In the genomic region with DNA sequence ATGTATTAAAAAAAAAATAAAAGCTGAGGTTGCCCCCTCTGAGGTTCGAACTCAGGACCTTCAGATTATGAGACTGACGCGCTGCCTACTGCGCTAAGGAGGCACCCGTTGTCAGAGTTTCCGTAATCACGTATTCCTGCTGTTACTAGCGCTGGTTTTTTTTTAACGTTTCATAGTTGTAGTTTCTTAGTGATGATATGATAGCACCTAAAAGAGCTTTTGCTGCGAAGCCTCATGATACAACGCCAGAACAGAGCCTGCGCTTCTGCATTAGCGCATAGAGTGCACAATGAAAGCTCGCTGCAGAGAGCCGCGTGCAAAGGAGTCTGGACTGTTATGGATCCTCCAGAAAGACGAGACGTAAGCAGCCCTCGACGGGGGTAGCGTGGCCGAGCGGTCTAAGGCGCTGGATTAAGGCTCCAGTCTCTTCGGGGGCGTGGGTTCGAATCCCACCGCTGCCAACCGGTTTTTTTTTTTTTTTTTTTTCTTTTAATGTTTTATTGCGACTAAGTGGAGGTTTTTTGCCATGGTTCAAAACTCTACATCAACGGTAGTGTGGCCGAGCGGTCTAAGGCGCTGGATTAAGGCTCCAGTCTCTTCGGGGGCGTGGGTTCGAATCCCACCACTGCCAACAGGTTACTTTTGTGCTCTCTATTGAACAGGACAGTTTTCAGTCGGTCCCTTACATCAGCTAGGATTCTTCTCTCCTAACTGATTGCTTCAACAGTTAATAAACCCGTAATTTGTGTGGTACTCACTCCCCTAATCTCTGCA, we compare ENCODE assay signal across 8 mouse cellular contexts. TPM values are rescaled to one million over a fixed set of nuclear protein-coding genes. Genes with fewer than 3 reads are reported as not detected.
DNase-seq lines count a peak whose midpoint lies in the region; ATAC-seq and TF ChIP-seq lines count a peak whose summit lies in the region.

No protein-coding gene starts in this region.

- ATAC-seq in kidney, embryonic 14.5 days (ENCODE audit: low FRiP score, low TSS enrichment): peak; percentile 83
- ATAC-seq in liver, embryonic 12.5 days: peak; percentile 76

- peaks cover 6% of the 10 kb centered on the region for H3K4me1 ChIP-seq in bone marrow macrophage, adult 2 months (ENCODE audit: control insufficient read depth, insufficient read depth, low read length)
- 0 out of 2 replicates have a peak, but pooled peaks cover 2% of the 10 kb centered on the region for H3K4me1 ChIP-seq in embryonic fibroblast, embryonic 13.5 days (ENCODE audit: control insufficient read depth, insufficient read depth, low read length)
- H3K4me1 ChIP-seq in heart, embryonic 10.5 days: peaks cover 9% of the 10 kb centered on the region; the same call in 1 of the 2 replicates
- H3K4me1 ChIP-seq in kidney, embryonic 14.5 days (ENCODE audit: control insufficient read depth, insufficient read depth, low read length): 0 out of 2 replicates have a peak, but pooled peaks cover 6% of the 10 kb centered on the region
- peaks cover 43% of the 10 kb centered on the region for H3K4me1 ChIP-seq in liver, embryonic 12.5 days

- H3K36me3 ChIP-seq in heart, embryonic 10.5 days: no peaks in the 10 kb centered on the region
- no peaks in the 10 kb centered on the region for H3K36me3 ChIP-seq in kidney, embryonic 14.5 days (ENCODE audit: control insufficient read depth, insufficient read depth, low read length)
- no peaks in the 10 kb centered on the region for H3K36me3 ChIP-seq in liver, embryonic 12.5 days

- under 1% methylated on average over 39 of the region's 39 CpGs for WGBS in heart, embryonic 10.5 days
- WGBS in kidney, embryonic 14.5 days: under 1% methylated on average over 39 of the region's 39 CpGs
- WGBS in liver, embryonic 12.5 days (ENCODE audit: insufficient replicate concordance): under 1% methylated on average over 39 of the region's 39 CpGs

- TF ChIP-seq CTCF in bone marrow macrophage, adult 2 months (IDR thresholded peaks at IDR 0.05; ENCODE audit: low read depth, low read length): no peak
- no peak for TF ChIP-seq CTCF in embryonic fibroblast, embryonic 13.5 days (IDR thresholded peaks at IDR 0.05; ENCODE audit: borderline replicate concordance, insufficient read depth, low read length)

- DNase-seq in CD4-positive helper T cell, adult 2 months (ENCODE audit: low read depth, low spot score): peak; percentile 91
- DNase-seq in heart, embryonic 10.5 days (ENCODE audit: low spot score): peak; percentile 86
- DNase-seq in naive thymus-derived CD4-positive, alpha-beta T cell, adult 2 months (ENCODE audit: low read depth): peak; percentile 96
- peak; percentile 82 to 90 for DNase-seq in spleen, postnatal 4 days (ENCODE audit: low spot score in 2 of 2)

- H3K9me3 ChIP-seq in heart, embryonic 10.5 days: no peaks in the 10 kb centered on the region
- no peaks in the 10 kb centered on the region for H3K9me3 ChIP-seq in kidney, embryonic 14.5 days (ENCODE audit: control insufficient read depth, low read length)
- H3K9me3 ChIP-seq in liver, embryonic 12.5 days (replicated peaks): no peaks in the 10 kb centered on the region

- H3K27me3 ChIP-seq in heart, embryonic 10.5 days (ENCODE audit: insufficient read depth, poor library complexity, severe bottlenecking): no peaks in the 10 kb centered on the region
- H3K27me3 ChIP-seq in kidney, embryonic 14.5 days (ENCODE audit: control insufficient read depth, insufficient read depth, low read length): no peaks in the 10 kb centered on the region
- peaks cover 7% of the 10 kb centered on the region; the same call in 1 of the 2 replicates for H3K27me3 ChIP-seq in liver, embryonic 12.5 days (replicated peaks)

- TF ChIP-seq POLR2A in bone marrow macrophage, adult 2 months (IDR thresholded peaks at IDR 0.05; ENCODE audit: borderline replicate concordance, low read depth, low read length): no peak
- TF ChIP-seq POLR2A in embryonic fibroblast, embryonic 13.5 days (IDR thresholded peaks at IDR 0.05; ENCODE audit: low read depth, low read length): no peak

- H3K27ac ChIP-seq in bone marrow macrophage, adult 2 months (ENCODE audit: insufficient read depth, low read depth, low read length): peak overlapping the region; percentile 29; the same call in 1 of the 2 replicates
- H3K27ac ChIP-seq in embryonic fibroblast, embryonic 13.5 days (ENCODE audit: insufficient read depth, low read length): no peak overlapping the region
- no peak overlapping the region; the same call in 1 of the 2 replicates for H3K27ac ChIP-seq in heart, embryonic 10.5 days
- no peak overlapping the region for H3K27ac ChIP-seq in kidney, embryonic 14.5 days (ENCODE audit: low read depth, low read length)
- peak overlapping the region; percentile 71 for H3K27ac ChIP-seq in liver, embryonic 12.5 days

- H3K9ac ChIP-seq in kidney, embryonic 14.5 days (ENCODE audit: low read depth, low read length): no peak overlapping the region
- H3K9ac ChIP-seq in liver, embryonic 12.5 days: peak overlapping the region; percentile 52

- H3K4me2 ChIP-seq in kidney, embryonic 14.5 days (replicated peaks; ENCODE audit: low read depth, low read length): peak overlapping the region; percentile 84
- H3K4me2 ChIP-seq in liver, embryonic 12.5 days: peak overlapping the region; percentile 93

- H3K4me3 ChIP-seq in bone marrow macrophage, adult 2 months (ENCODE audit: insufficient read depth, low read length): peak overlapping the region; percentile 73
- peak overlapping the region; percentile 52 for H3K4me3 ChIP-seq in embryonic fibroblast, embryonic 13.5 days (ENCODE audit: insufficient read depth, low read length)
- H3K4me3 ChIP-seq in heart, embryonic 10.5 days: peak overlapping the region; percentile 71
- peak overlapping the region; percentile 64 for H3K4me3 ChIP-seq in kidney, embryonic 14.5 days (ENCODE audit: low read length)
- peak overlapping the region; percentile 72 for H3K4me3 ChIP-seq in liver, embryonic 12.5 days

RNA-seq across cellular contexts. Expression of gene Trim27, which starts 9.4 kb away (rescaled TPM):
- polyA plus RNA-seq in bone marrow macrophage, adult 2 months (2012; ENCODE audit: insufficient read depth, insufficient read length, missing spikeins): 44.6 and 46.6 TPM in 2 replicates
- 52.0 and 61.4 TPM in 2 replicates for polyA plus RNA-seq in embryonic fibroblast, embryonic 13.5 days (2011; ENCODE audit: insufficient read length, low read depth, missing spikeins)
- 108 and 152 TPM in 2 replicates for polyA plus RNA-seq in heart, embryonic 10.5 days (2016; fragmentation: Nextera tagmentation; extraction: Ambion mirVana)
- polyA plus RNA-seq in kidney, embryonic 14.5 days (2014; fragmentation: Nextera tagmentation; extraction: Ambion mirVana): 145 and 164 TPM in 2 replicates
- polyA plus RNA-seq in liver, embryonic 12.5 days (2016; fragmentation: Nextera tagmentation; extraction: Ambion mirVana): 129 and 132 TPM in 2 replicates

RNA-seq across cellular contexts. Expression of gene Olfr1368, which starts 24.2 kb away (rescaled TPM):
- polyA plus RNA-seq in bone marrow macrophage, adult 2 months (2012; ENCODE audit: insufficient read depth, insufficient read length, missing spikeins): not detected in 2 replicates
- polyA plus RNA-seq in embryonic fibroblast, embryonic 13.5 days (2011; ENCODE audit: insufficient read length, low read depth, missing spikeins): not detected in 2 replicates
- not detected in 2 replicates for polyA plus RNA-seq in heart, embryonic 10.5 days (2016; fragmentation: Nextera tagmentation; extraction: Ambion mirVana)
- not detected in 2 replicates for polyA plus RNA-seq in kidney, embryonic 14.5 days (2014; fragmentation: Nextera tagmentation; extraction: Ambion mirVana)
- polyA plus RNA-seq in liver, embryonic 12.5 days (2016; fragmentation: Nextera tagmentation; extraction: Ambion mirVana): not detected in 2 replicates

RNA-seq across cellular contexts. Expression of gene Olfr263, which starts 40.4 kb away (rescaled TPM):
- not detected in 2 replicates for polyA plus RNA-seq in bone marrow macrophage, adult 2 months (2012; ENCODE audit: insufficient read depth, insufficient read length, missing spikeins)
- not detected in 2 replicates for polyA plus RNA-seq in embryonic fibroblast, embryonic 13.5 days (2011; ENCODE audit: insufficient read length, low read depth, missing spikeins)
- polyA plus RNA-seq in heart, embryonic 10.5 days (2016; fragmentation: Nextera tagmentation; extraction: Ambion mirVana): not detected in 2 replicates
- polyA plus RNA-seq in kidney, embryonic 14.5 days (2014; fragmentation: Nextera tagmentation; extraction: Ambion mirVana): not detected in 2 replicates
- polyA plus RNA-seq in liver, embryonic 12.5 days (2016; fragmentation: Nextera tagmentation; extraction: Ambion mirVana): not detected in 2 replicates

RNA-seq across cellular contexts. Expression of gene Olfr1369-ps1, which starts 58.6 kb away (rescaled TPM):
- not detected in 2 replicates for polyA plus RNA-seq in bone marrow macrophage, adult 2 months (2012; ENCODE audit: insufficient read depth, insufficient read length, missing spikeins)
- polyA plus RNA-seq in embryonic fibroblast, embryonic 13.5 days (2011; ENCODE audit: insufficient read length, low read depth, missing spikeins): not detected in 2 replicates
- polyA plus RNA-seq in heart, embryonic 10.5 days (2016; fragmentation: Nextera tagmentation; extraction: Ambion mirVana): 0.07 and 0.10 TPM in 2 replicates
- polyA plus RNA-seq in kidney, embryonic 14.5 days (2014; fragmentation: Nextera tagmentation; extraction: Ambion mirVana): 0.06 TPM in 1 of 2 replicates, not detected in the other
- 0.10 TPM in 2 replicates for polyA plus RNA-seq in liver, embryonic 12.5 days (2016; fragmentation: Nextera tagmentation; extraction: Ambion mirVana)

Comparison
In these comparisons a context has a peak if more than half of its experiments do, and no peak if none do; other contexts are left out.
1. H3K27ac ChIP-seq: peak in bone marrow macrophage, adult 2 months (single experiment) and liver, embryonic 12.5 days (single experiment); none in embryonic fibroblast, embryonic 13.5 days (single experiment), heart, embryonic 10.5 days (single experiment) and kidney, embryonic 14.5 days (single experiment).
2. Peak in every context shown above with its lines, with median percentiles within 50 percentile points of each other: DNase-seq and H3K4me3 ChIP-seq.